Mouse (Mus musculus): ENCODE measurements around the gene Hhip. TPM values are rescaled to one million over a fixed set of nuclear protein-coding genes. Genes with fewer than 3 reads are reported as not detected.

Gene Hhip
- 8.2 TPM for polyA plus RNA-seq (2014; fragmentation: Illumina TruSeq; extraction: RNeasy Lipid Tissue Mini Kit (QIAGEN cat#74804); ENCODE audit: low read depth, low replicate concordance)

DNA sequence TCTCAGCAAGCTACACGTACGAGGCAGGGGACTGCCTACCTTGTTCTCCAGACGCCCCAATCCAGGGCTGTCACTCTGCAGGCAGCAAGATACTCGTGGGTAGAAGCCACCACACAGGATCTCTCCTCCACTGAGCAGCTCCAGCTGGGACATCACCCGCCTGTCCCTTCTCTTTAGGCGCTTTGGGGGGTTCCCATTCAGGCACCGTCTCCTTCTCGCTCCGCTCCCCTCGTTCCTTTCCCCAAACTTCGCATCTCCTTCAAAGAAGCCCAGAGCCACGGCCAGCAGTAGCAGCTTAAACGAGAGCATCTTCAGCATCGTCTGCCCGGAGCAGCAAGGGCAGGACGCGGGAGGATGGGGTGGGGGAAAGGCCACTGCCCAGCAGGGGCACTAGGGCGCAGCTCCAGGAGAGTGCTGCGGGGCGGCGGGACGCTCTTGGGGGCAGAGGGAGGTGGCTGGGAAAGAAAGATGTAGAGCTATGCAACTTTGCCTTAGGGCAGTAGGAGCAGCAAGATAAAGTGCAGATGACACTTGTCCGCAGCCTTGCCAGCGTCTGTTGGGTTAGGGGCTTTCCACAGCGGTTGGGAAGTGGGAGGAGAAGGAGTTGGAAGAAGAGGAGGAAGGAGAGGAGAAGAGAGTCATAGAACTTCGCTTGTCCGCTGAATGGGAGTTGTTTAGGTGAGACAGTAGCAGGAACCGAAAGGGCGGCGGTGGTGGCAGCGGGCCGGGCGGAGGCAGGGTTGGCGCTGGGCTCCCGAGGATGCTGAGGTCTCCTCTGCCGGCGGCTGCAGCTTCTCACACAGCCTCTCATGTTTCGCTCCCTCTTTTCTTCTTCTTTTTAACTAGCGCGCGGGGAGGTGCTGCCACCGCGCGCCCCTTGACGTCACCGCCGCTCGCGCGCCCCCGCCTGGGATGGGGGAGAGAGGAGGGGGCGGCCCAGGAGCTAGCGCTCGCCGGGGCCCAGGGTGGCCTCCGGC, at the start of gene Hhip:
TSS of gene Hhip (minus strand) at position 809 of the 977 bp plus-strand sequence.

Data from adipose tissue, adult 10 weeks (tissue).